Mouse (Mus musculus) frontal cortex, adult (tissue): ENCODE data around the gene Olfr902.
"Not testable (repeated sequence)": the region's sequence is repeated elsewhere in the genome, so short reads cannot be mapped to it uniquely, and the experiment has no call there.

ENCODE experiments used
- ATAC-seq: cut with Nextera tagmentation; 2 replicates; pipeline ENCODE4 v1.9.2; 2017; ENCODE audit warnings: mild to moderate bottlenecking, moderate library complexity, mixed read lengths; ENCODE audit not compliant: low TSS enrichment

Olfr902 gene

DNA sequence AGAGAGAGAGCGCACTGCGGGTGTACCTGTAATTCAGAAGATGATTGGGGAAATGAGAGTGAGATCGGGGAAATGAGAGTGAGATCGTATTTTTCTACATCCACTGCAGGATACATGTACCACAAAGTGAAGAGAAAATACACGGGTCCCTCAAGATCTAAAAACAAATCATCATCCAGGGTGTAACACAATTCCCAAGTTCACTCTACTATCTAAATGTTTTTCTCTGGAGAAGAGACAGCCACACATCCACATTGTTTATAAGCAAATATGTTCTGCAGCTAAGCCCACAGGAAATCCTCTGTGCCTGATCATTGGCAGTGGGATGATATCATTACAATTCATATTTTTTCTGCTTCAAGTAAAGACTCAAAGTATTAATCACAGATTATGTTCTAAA lies at the start of gene Olfr902:
Gene Olfr902, plus strand, starts transcription at position 301 of the 400 bp plus-strand sequence.
- no peak for ATAC-seq

DNA sequence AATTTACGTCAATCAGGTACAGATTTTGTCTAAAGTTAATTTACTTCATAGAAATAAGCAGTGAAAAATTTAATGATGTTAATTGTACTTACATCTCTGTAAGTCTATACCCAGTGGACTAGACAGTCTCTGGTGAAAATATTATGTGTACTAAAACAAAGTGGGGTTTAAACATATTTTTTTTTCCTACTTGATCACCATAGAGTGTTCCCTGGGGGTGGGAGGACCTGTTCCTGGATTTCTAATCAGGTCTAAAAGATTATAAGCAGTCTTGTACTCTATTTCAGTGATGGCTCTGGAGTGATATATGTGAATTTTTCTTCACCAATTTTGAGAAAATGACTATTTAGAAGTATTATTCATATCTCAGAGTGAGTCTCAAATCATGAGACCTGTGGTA lies 46.1 kb upstream of the Olfr902 start, which contains the start of gene Olfr147:
Gene Olfr147, plus strand, starts transcription at position 301 of the 400 bp plus-strand sequence.
- ATAC-seq: no peak

DNA sequence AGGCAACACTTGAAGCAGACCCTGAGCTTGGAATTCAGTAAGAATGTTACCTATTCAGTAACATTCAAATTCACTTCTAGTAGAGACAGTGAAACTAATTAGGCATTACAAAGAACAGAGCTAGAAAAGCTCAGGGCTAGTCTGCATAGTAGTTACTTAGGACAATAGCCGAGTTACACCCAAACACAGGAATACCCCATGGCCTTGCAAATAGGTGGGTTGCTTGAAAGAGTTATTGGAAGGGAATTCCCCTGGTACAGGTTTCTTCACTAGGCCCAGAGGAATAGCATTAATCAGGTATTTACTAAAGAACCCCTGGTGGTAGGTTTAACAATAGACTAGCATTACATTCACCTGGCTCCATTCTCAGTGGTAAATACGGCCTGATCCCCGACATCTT lies 40.0 kb upstream of the Olfr902 start:
- ATAC-seq: not testable (repeated sequence)

DNA sequence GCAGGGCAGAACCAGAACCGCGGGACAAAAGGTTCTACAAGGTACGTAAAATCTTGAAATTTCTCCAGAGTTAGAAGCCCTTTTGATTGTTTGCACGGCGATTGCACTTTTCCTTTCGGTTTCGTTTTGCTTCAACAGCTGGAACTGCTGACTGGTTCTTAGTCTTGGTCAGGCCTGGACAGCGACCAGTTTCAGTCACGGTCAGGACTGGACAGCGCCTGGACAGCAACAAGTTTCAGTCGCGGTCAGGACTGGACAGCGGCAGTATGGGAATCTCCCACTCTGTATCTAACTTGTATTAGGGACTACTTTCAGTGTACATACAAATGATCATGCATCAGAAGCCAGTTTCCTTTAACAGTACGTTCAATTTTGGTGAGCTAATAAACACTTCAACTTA lies 34.0 kb upstream of the Olfr902 start:
- not testable (repeated sequence) for ATAC-seq

DNA sequence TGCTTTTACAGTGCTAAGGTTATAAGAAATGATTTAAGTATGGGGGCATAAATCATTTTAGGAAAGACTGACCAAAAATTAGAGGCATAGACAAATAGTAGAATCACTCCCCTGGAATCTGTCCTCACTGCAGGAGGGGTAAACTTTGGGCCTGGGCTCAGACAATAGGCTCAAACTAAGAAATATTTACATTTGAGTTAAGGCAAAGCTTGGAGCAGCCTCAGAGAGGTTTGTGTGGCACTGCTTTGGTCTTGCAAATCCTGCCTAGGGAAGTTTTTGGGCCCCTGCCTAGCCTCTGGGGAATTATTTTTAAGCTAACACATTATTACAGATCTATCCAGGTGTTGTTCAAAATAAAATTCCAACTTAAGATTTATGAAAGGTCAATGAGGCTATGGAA lies 23.7 kb upstream of the Olfr902 start:
- no peak for ATAC-seq

DNA sequence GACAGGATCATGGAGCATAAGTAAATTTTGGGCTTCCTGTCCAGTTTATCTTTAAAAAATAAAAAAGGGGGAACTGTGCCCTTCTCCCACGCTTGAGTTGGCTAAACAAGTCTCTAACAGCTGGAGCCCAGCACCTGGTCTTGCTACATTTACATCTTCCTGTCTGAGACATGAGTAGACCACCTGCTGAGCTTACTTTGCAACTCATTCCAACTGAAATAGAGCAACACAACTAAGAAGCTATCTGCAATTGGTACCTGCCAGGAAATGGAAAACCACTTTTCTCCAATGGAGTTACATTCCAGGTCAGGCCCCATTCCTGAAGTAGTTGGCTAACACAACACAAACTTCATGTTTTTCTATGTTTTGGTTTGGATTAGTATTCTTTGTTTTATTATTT lies 20.4 kb upstream of the Olfr902 start:
- ATAC-seq: no peak

DNA sequence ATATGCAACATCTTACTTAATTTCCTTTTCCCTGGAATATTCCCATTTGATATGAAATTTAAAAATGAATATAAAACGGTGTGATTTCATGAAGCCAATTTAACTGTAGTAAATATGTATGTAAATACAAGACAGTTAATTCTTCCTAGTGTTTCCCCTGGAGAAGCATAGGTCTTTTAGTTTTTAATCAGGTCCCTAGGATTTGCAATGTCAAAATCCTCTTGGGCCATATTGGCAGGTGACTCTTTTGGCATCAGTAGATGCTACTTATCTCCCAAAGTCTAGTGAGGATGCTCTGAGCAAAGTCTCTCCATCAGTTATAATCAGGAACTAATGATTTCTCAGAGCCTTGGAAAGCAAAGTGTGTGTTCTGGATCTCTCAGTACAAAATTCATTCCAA lies 18.3 kb upstream of the Olfr902 start, which contains the start of gene Olfr901:
Gene Olfr901, plus strand, starts transcription at position 301 of the 400 bp plus-strand sequence.
- ATAC-seq: no peak

DNA sequence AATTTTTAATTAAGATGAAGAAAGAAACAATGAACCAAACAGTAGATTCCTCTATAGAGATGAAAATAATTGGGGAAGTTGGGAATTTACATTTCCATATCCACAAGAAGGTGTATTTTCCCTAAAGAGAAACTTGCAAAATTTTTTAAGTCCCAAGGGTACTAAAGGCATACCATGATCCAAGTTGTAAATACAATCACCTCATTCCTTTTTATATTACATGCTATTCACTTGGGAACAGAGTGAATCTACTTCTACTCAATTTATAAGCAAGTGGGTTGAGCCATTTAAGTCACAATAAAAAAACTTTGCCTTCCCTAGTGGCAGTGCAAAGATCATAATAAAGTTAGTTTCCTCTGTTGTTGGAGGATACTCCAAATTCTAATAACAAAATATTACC lies 15.4 kb downstream of the Olfr902 start, which contains the start of gene Olfr904:
Gene Olfr904, plus strand, starts transcription at position 301 of the 400 bp plus-strand sequence.
- no peak for ATAC-seq

DNA sequence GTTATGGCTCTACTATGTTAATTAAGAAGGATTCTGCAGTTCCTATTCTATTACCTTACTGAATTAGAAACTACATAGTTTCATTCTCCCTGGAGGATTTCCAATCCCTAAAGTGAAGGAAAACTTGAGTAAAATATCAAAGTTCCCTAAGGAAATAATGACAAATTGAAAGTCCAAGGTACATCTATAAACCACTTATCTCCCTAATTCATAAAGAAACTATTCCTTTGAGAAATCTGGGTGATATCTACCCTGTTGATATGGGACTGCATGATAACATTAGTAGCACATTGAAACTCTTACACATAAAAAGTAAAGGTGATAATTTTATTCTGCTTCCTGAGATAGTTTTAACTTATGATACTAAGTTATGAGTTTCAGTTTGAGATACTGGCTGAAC lies 23.4 kb downstream of the Olfr902 start, which contains the start of gene Olfr905:
Gene Olfr905, plus strand, starts transcription at position 301 of the 400 bp plus-strand sequence.
- no peak for ATAC-seq

DNA sequence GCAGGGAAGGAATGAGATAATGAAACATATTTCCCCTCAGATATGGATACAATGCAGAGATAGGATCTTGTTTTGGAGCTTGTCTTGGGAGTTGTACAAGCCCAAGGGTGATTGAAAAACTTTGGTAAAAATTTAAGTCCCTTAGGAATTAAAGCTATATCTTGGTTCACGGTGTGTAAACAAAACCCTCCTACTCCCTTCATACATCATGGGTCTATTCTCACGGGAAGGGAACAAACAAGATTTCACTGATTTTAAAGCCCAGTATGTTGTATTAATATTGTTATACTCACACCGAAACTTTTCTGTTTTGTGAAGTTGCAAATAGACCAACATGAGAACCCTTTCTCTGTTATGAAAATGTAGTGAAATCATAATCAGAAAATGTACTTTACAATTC lies 39.3 kb downstream of the Olfr902 start, which contains the start of gene Olfr906:
Gene Olfr906, plus strand, starts transcription at position 301 of the 400 bp plus-strand sequence.
- no peak for ATAC-seq

DNA sequence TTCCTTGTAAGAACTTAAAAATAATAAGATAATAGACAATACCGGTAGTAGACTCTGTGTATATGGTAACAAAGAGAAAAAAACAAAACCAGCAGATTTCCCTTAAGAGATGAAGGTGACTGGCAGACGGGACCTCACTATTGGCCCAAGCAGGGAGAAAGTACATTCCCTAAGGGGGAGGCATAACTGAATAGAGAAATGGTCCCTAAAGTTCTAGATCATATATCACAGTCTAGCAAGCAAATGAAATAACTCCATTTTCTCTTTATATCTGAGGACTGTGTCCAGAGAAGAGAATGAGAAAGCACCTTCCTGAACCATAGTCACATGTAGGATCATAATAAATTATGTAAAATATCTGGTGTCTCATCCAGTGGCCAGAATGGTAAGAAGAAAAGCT lies 48.0 kb downstream of the Olfr902 start, which contains the start of gene Olfr907:
Gene Olfr907, plus strand, starts transcription at position 301 of the 400 bp plus-strand sequence.
- no peak for ATAC-seq
